Mouse (Mus musculus) MEL (cell line): Measurements from ENCODE around the gene Gm6993.

ENCODE experiments used
- CHD1 ChIP-seq: IDR thresholded peaks from 2 replicates; pipeline ENCODE4 v1.6.1; 2012; ENCODE audit warnings: low read depth, mild to moderate bottlenecking, inconsistent platforms, low read length, improper control_type of control experiment
- CTCF ChIP-seq, 3 experiments: IDR thresholded peaks in 2 of 3; conservative IDR thresholded peaks in 1 of 3; 2 replicates each; pipeline ENCODE4 v1.5.1; 2011 to 2012; ENCODE audit warnings: low read length in 3 of 3, low read depth in 2 of 3, mild to moderate bottlenecking in 2 of 3, improper control_type of control experiment in 1 of 3, inconsistent platforms in 1 of 3, mixed read lengths in 1 of 3, moderate library complexity in 1 of 3; ENCODE audit not compliant: control insufficient read depth in 1 of 3, insufficient read depth in 1 of 3, poor library complexity in 1 of 3, severe bottlenecking in 1 of 3
- ELF1 ChIP-seq: IDR thresholded peaks from 2 replicates; pipeline ENCODE4 v1.6.1; 2014; ENCODE audit warnings: low read depth, mild to moderate bottlenecking, inconsistent platforms, low read length, improper control_type of control experiment, moderate library complexity
- POLR2A ChIP-seq, 2 experiments: IDR thresholded peaks; 2 replicates each; pipeline ENCODE4 v1.6.1; 2011 to 2012; ENCODE audit warnings: low read length in 2 of 2, mild to moderate bottlenecking in 2 of 2, control low read depth in 1 of 2, improper control_type of control experiment in 1 of 2, low read depth in 1 of 2, moderate library complexity in 1 of 2; ENCODE audit not compliant: control insufficient read depth in 1 of 2, insufficient read depth in 1 of 2, poor library complexity in 1 of 2
- RCOR1 ChIP-seq: IDR thresholded peaks from 2 replicates; pipeline ENCODE4 v1.6.1; 2012; ENCODE audit warnings: low read depth, mild to moderate bottlenecking, inconsistent platforms, low read length, improper control_type of control experiment
- ZC3H11A ChIP-seq: IDR thresholded peaks from 2 replicates; pipeline ENCODE4 v1.6.1; 2012; ENCODE audit warnings: low read depth, mild to moderate bottlenecking, inconsistent platforms, low read length, improper control_type of control experiment
- ZNF384 ChIP-seq: IDR thresholded peaks from 2 replicates; pipeline ENCODE4 v1.6.1; 2012; ENCODE audit warnings: low read depth, mild to moderate bottlenecking, inconsistent platforms, low read length, improper control_type of control experiment

- TF ChIP-seq CTCF (IDR thresholded peaks at IDR 0.05 in 2 of 3, conservative IDR thresholded peaks at IDR 0.05 in 1 of 3; ENCODE audit: control insufficient read depth in 1 of 3, insufficient read depth in 1 of 3, low read depth in 2 of 3, low read length in 3 of 3, poor library complexity in 1 of 3, severe bottlenecking in 1 of 3) (no peak), CHD1 (no peak), ZNF384 (no peak), POLR2A (IDR thresholded peaks at IDR 0.05; ENCODE audit: control insufficient read depth in 1 of 2, insufficient read depth in 1 of 2, low read depth in 1 of 2, low read length in 2 of 2, poor library complexity in 1 of 2) (no peak), ZC3H11A (no peak), ELF1 (no peak), RCOR1 (no peak)
Observed at GRCm38 (mm10) chr12:31268315-31268714, 27.7 kb downstream of the Gm6993 start.
